Mouse (Mus musculus) G1E (cell line): ENCODE data around the gene Gemin2.

Source experiments
- CTCF ChIP-seq: IDR thresholded peaks from 2 replicates; pipeline ENCODE4 v1.5.1; 2012; ENCODE audit warnings: low read depth, low read length, inconsistent platforms, mixed read lengths
- POLR2AphosphoS5 ChIP-seq: IDR thresholded peaks from 2 replicates; pipeline ENCODE4 v1.6.1; 2012; ENCODE audit warnings: low read depth, low read length, inconsistent platforms; ENCODE audit not compliant: insufficient replicate concordance

GRCm38 (mm10) chr12:59053166-59053565, 40.0 kb downstream of the Gemin2 start:
- TF ChIP-seq CTCF (no peak), POLR2AphosphoS5 (no peak)
